Mouse (Mus musculus): ENCODE measurements around the gene Cox11. TPM values are rescaled to one million over a fixed set of nuclear protein-coding genes. Genes with fewer than 3 reads are reported as not detected.

Cox11 gene
- polyA plus RNA-seq, 1 experiment from 2014 or later: 32.2 TPM

- Histone ChIP-seq H3K4me1 (peaks cover 26% of the 10 kb centered on the region), H3K27ac (no peak overlapping the region), H3K9me3 (no peaks in the 10 kb centered on the region), H3K36me3 (replicated peaks) (peaks cover 18% of the 10 kb centered on the region), H3K27me3 (ENCODE audit: poor library complexity, severe bottlenecking) (no peaks in the 10 kb centered on the region), H3K4me3 (no peak overlapping the region)
- DNase-seq (ENCODE audit: extremely low spot score, low spot score): no peak
- WGBS: 92% methylated on average over 3 of the region's 3 CpGs
Observed at GRCm38 (mm10) chr11:90634661-90635060, 3.3 kb upstream of the Cox11 start.

- DNase-seq (ENCODE audit: extremely low spot score, low spot score): no peak
- H3K27me3 ChIP-seq (ENCODE audit: poor library complexity, severe bottlenecking): no peaks in the 10 kb centered on the region
- H3K4me1 ChIP-seq: peaks cover 29% of the 10 kb centered on the region
- H3K27ac ChIP-seq: peak overlapping the region; percentile 99
- no peaks in the 10 kb centered on the region for H3K9me3 ChIP-seq
- H3K4me3 ChIP-seq: peak overlapping the region; percentile 88
- H3K36me3 ChIP-seq (replicated peaks): peaks cover 38% of the 10 kb centered on the region
- under 1% methylated on average over 53 of the region's 54 CpGs for WGBS
Observed at GRCm38 (mm10) chr11:90638312-90638830, 398 bp downstream of the Cox11 start.

DNA sequence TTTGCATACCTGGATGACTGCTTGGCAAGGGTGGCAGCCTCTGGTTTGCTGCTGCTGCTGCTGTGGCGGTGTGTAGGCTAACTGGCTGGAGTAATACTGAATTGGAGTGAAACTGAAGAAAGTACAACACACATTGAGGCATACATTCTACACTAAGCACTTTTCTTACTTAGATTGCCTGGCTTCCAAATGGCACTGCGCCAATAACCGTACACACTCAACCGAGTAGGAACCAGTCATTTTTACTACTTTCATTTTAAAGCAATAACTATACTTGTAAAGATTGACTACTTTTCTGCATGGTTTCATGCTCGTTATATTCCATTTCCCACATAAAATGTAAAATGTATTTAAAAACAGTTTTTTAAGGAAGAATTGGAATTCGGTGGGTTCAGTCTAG, 11.8 kb downstream of the Cox11 start:
- 96% methylated on average over 6 of the region's 6 CpGs for WGBS
- DNase-seq (ENCODE audit: extremely low spot score, low spot score): no peak
- H3K36me3 ChIP-seq (replicated peaks): peaks cover 87% of the 10 kb centered on the region
- H3K27ac ChIP-seq: no peak overlapping the region
- no peaks in the 10 kb centered on the region for H3K27me3 ChIP-seq (ENCODE audit: poor library complexity, severe bottlenecking)
- H3K9me3 ChIP-seq: no peaks in the 10 kb centered on the region
- no peaks in the 10 kb centered on the region for H3K4me1 ChIP-seq
- no peak overlapping the region for H3K4me3 ChIP-seq

DNA sequence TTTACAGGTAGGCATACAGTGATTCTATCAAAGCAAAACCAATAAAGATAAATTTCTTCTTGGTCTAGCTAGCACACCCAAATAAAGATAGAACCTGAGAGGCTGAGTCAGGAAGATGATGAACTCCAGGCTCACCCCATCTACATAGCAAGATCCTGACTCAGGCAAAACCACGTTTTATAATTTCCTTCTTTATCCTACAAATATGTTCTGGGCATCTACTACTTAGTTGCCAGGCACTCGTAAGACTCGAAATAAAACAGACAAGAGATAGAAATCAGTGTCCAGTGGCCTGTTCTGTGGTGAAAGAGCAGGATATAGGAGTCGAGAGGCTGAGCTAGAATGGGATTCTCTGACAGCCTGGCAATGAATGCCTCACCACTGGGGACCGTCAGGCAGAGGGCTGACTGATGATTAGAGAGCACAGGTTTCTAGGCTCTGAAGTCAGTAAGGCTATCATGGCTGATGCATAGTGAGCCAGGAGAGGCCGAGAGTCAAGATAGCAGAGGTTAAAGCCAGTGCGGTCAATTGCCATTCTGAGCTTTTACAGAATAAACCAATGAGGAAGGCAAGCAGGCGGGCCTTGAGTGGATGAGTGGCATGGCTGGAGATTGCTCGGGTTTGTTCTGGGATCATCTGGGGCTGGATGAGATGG, 12.4 kb downstream of the Cox11 start:
- Histone ChIP-seq H3K9me3 (no peaks in the 10 kb centered on the region), H3K4me1 (no peaks in the 10 kb centered on the region), H3K4me3 (no peak overlapping the region), H3K36me3 (replicated peaks) (peaks cover 85% of the 10 kb centered on the region), H3K27ac (no peak overlapping the region), H3K27me3 (ENCODE audit: poor library complexity, severe bottlenecking) (no peaks in the 10 kb centered on the region)
- 87% methylated on average over 9 of the region's 9 CpGs for whole genome bisulfite sequencing
- DNase-seq (ENCODE audit: extremely low spot score, low spot score): no peak

GRCm38 (mm10) chr11:90652603-90653002, 14.6 kb downstream of the Cox11 start:
- Histone ChIP-seq H3K27ac (no peak overlapping the region), H3K27me3 (ENCODE audit: poor library complexity, severe bottlenecking) (no peaks in the 10 kb centered on the region), H3K9me3 (no peaks in the 10 kb centered on the region), H3K36me3 (replicated peaks) (peaks cover 84% of the 10 kb centered on the region), H3K4me3 (no peak overlapping the region), H3K4me1 (no peaks in the 10 kb centered on the region)
- whole genome bisulfite sequencing: 89% methylated on average over 4 of the region's 4 CpGs
- DNase-seq (ENCODE audit: extremely low spot score, low spot score): no peak

GRCm38 (mm10) chr11:90657527-90657926, 19.6 kb downstream of the Cox11 start:
- WGBS: 92% methylated on average over 12 of the region's 12 CpGs
- H3K4me3 ChIP-seq: no peak overlapping the region
- H3K27me3 ChIP-seq (ENCODE audit: poor library complexity, severe bottlenecking): no peaks in the 10 kb centered on the region
- no peak for DNase-seq (ENCODE audit: extremely low spot score, low spot score)
- no peaks in the 10 kb centered on the region for H3K9me3 ChIP-seq
- no peak overlapping the region for H3K27ac ChIP-seq
- H3K36me3 ChIP-seq (replicated peaks): peaks cover 64% of the 10 kb centered on the region
- no peaks in the 10 kb centered on the region for H3K4me1 ChIP-seq

DNA sequence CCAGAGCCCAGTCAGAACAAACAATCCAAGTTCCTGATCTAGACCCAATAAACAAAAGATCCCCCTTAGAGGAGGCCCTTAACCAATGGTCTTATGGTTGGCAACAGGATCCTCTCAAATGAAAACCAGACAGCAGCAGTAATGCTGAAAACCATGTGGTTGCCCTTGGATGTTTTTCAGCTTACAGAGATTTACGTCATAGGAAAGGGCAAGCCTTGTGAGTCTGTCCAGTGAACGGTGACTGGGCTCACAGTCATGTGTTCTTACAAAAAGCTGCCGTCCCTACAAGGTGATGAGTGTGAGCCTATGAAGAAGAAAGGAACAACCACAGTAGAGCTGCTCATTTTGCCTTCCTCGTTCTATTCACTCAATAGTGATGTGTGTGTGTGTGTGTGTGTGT, 22.7 kb downstream of the Cox11 start:
- 88% methylated on average over 4 of the region's 4 CpGs for WGBS
- no peak overlapping the region for H3K27ac ChIP-seq
- no peak for DNase-seq (ENCODE audit: extremely low spot score, low spot score)

GRCm38 (mm10) chr11:90663052-90663451, 25.1 kb downstream of the Cox11 start:
- no peaks in the 10 kb centered on the region for H3K9me3 ChIP-seq
- no peak for DNase-seq (ENCODE audit: extremely low spot score, low spot score)
- no peaks in the 10 kb centered on the region for H3K27me3 ChIP-seq (ENCODE audit: poor library complexity, severe bottlenecking)
- H3K4me3 ChIP-seq: no peak overlapping the region
- H3K36me3 ChIP-seq (replicated peaks): peaks cover 25% of the 10 kb centered on the region
- peaks cover 39% of the 10 kb centered on the region for H3K4me1 ChIP-seq
- H3K27ac ChIP-seq: peak overlapping the region; percentile 30; the same call in 1 of the 2 replicates
- WGBS: 84% methylated on average over 3 of the region's 3 CpGs

More for the DNA sequence above, 22.7 kb downstream of the Cox11 start:
- Histone ChIP-seq H3K4me3 (no peak overlapping the region), H3K36me3 (replicated peaks) (peaks cover 47% of the 10 kb centered on the region), H3K9me3 (no peaks in the 10 kb centered on the region), H3K4me1 (peaks cover 29% of the 10 kb centered on the region), H3K27me3 (ENCODE audit: poor library complexity, severe bottlenecking) (no peaks in the 10 kb centered on the region)

GRCm38 (mm10) chr11:90663618-90664297, 25.8 kb downstream of the Cox11 start:
- Histone ChIP-seq H3K4me3 (no peak overlapping the region), H3K4me1 (peaks cover 39% of the 10 kb centered on the region), H3K27me3 (ENCODE audit: poor library complexity, severe bottlenecking) (no peaks in the 10 kb centered on the region), H3K9me3 (no peaks in the 10 kb centered on the region), H3K36me3 (replicated peaks) (peaks cover 31% of the 10 kb centered on the region), H3K27ac (peak overlapping the region; percentile 79)
- WGBS: 34% methylated on average over 5 of the region's 5 CpGs
- DNase-seq (ENCODE audit: extremely low spot score, low spot score): no peak

GRCm38 (mm10) chr11:90664345-90664986, 26.5 kb downstream of the Cox11 start:
- H3K9me3 ChIP-seq: no peaks in the 10 kb centered on the region
- peak overlapping the region; percentile 79 for H3K27ac ChIP-seq
- peaks cover 29% of the 10 kb centered on the region for H3K36me3 ChIP-seq (replicated peaks)
- 37% methylated on average over 8 of the region's 8 CpGs for WGBS
- no peak overlapping the region for H3K4me3 ChIP-seq
- DNase-seq (ENCODE audit: extremely low spot score, low spot score): peak; percentile 25
- peaks cover 39% of the 10 kb centered on the region for H3K4me1 ChIP-seq
- no peaks in the 10 kb centered on the region for H3K27me3 ChIP-seq (ENCODE audit: poor library complexity, severe bottlenecking)

- H3K9me3 ChIP-seq: no peaks in the 10 kb centered on the region
- no peak overlapping the region for H3K4me3 ChIP-seq
- WGBS: 8% methylated on average over 6 of the region's 6 CpGs
- peak overlapping the region; percentile 79 for H3K27ac ChIP-seq
- H3K27me3 ChIP-seq (ENCODE audit: poor library complexity, severe bottlenecking): no peaks in the 10 kb centered on the region
- peak; percentile 19 for DNase-seq (ENCODE audit: extremely low spot score, low spot score)
- peaks cover 34% of the 10 kb centered on the region for H3K36me3 ChIP-seq (replicated peaks)
- peaks cover 39% of the 10 kb centered on the region for H3K4me1 ChIP-seq
Observed at GRCm38 (mm10) chr11:90665161-90665560, 27.2 kb downstream of the Cox11 start.

DNA sequence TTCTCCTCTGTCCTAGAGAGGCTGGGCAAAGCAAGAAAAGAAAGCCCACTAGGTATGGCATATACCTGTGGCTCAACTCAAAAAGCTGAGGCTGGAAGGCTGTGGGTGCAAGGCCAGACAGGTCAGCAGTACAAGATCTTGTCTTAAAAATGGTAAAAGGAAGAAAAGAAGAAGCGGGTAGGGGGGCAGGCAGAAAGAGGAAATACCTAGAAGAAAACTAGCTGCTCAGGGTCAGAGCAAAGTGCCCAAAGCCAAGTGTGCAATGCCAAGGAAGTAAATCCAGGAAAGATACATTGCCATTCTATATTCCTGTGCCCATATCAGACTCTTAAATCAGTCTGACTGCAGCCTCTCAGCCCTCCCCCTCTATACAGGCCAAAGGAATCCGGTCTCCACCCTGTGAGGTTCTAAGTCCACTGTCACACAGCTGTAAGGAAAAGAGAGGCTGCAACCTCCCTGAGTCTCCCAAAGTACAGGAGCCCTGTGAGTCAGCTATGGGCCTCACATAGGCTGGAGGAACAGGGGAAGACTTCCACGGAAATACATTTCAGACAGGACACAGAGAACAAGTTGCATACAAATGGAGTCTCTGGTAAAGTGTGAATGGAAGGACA, 28.3 kb downstream of the Cox11 start:
- 70% methylated on average over 3 of the region's 3 CpGs for WGBS
- H3K9me3 ChIP-seq: no peaks in the 10 kb centered on the region
- H3K27ac ChIP-seq: peak overlapping the region; percentile 79
- peaks cover 25% of the 10 kb centered on the region for H3K36me3 ChIP-seq (replicated peaks)
- no peak overlapping the region for H3K4me3 ChIP-seq
- peaks cover 39% of the 10 kb centered on the region for H3K4me1 ChIP-seq
- no peaks in the 10 kb centered on the region for H3K27me3 ChIP-seq (ENCODE audit: poor library complexity, severe bottlenecking)
- DNase-seq (ENCODE audit: extremely low spot score, low spot score): no peak
